Mouse (Mus musculus) right cerebral cortex, postnatal 36 days (tissue): ENCODE results near the gene Cdh23.

ENCODE experiments used
- DNase-seq, 2 experiments: peaks; one replicate each; pipeline ENCODE4 v3.0.0; 2022; ENCODE audit warnings: low spot score in 2 of 2, mixed read lengths in 1 of 2

Gene Cdh23

GRCm38 (mm10) chr10:60635568-60636295 is 60.6 kb downstream of the Cdh23 start:
- no peak for DNase-seq

- peak; percentile 27 to 40 for DNase-seq
Observed at GRCm38 (mm10) chr10:60634391-60634790, 61.9 kb downstream of the Cdh23 start.

GRCm38 (mm10) chr10:60626086-60626485 is 70.2 kb downstream of the Cdh23 start:
- DNase-seq, result no peak

GRCm38 (mm10) chr10:60625511-60625910 is 70.8 kb downstream of the Cdh23 start:
- DNase-seq, result no peak

- DNase-seq, result no peak
Observed at GRCm38 (mm10) chr10:60624945-60625344, 71.3 kb downstream of the Cdh23 start.

- no peak for DNase-seq
Observed at GRCm38 (mm10) chr10:60624217-60624708, 72.0 kb downstream of the Cdh23 start.

- no peak for DNase-seq
Observed at GRCm38 (mm10) chr10:60622836-60623235, 73.5 kb downstream of the Cdh23 start.

- DNase-seq, result no peak
Observed at GRCm38 (mm10) chr10:60621470-60622170, 74.7 kb downstream of the Cdh23 start.

- DNase-seq, result no peak
Observed at GRCm38 (mm10) chr10:60615898-60616297, 80.4 kb downstream of the Cdh23 start.

- DNase-seq, result no peak
Observed at GRCm38 (mm10) chr10:60612893-60613292, 83.4 kb downstream of the Cdh23 start.

GRCm38 (mm10) chr10:60607166-60607565 is 89.1 kb downstream of the Cdh23 start:
- no peak for DNase-seq

GRCm38 (mm10) chr10:60606661-60607060 is 89.6 kb downstream of the Cdh23 start:
- DNase-seq, result no peak

- no peak for DNase-seq
Observed at GRCm38 (mm10) chr10:60602235-60602634, 94.1 kb downstream of the Cdh23 start.

- DNase-seq, result peak in 1 of 2 experiments; percentile 2
Observed at GRCm38 (mm10) chr10:60595166-60595565, 101.1 kb downstream of the Cdh23 start.

GRCm38 (mm10) chr10:60592881-60593575 is 103.3 kb downstream of the Cdh23 start:
- peak in 1 of 2 experiments; percentile 4 for DNase-seq

GRCm38 (mm10) chr10:60591281-60591680 is 105.0 kb downstream of the Cdh23 start:
- no peak for DNase-seq

GRCm38 (mm10) chr10:60590241-60590640 is 106.0 kb downstream of the Cdh23 start:
- no peak for DNase-seq

- DNase-seq, result no peak
Observed at GRCm38 (mm10) chr10:60585691-60586090, 110.6 kb downstream of the Cdh23 start.

- DNase-seq, result no peak
Observed at GRCm38 (mm10) chr10:60582956-60583355, 113.3 kb downstream of the Cdh23 start.

GRCm38 (mm10) chr10:60580666-60581065 is 115.6 kb downstream of the Cdh23 start:
- no peak for DNase-seq

- no peak for DNase-seq
Observed at GRCm38 (mm10) chr10:60578738-60579538, 117.4 kb downstream of the Cdh23 start.
